Mouse (Mus musculus) limb, embryonic 12.5 days (tissue): ENCODE measurements at regions not wholly inside any gene's neighbourhood (a gene's known extent, or its start where the extent isn't known, plus 50 kb on each side); places are given as distances from the start of the nearest gene placed in this dataset.

Experiments
- ATAC-seq: fragments of 200-750 bp; cut with Nextera tagmentation; 2 replicates; pipeline ENCODE4 v1.8.0; 2017; ENCODE audit warnings: low read depth, moderate TSS enrichment; ENCODE audit not compliant: insufficient number of reproducible peaks, insufficient read depth, low FRiP score, low TSS enrichment
- H3K27ac ChIP-seq: fragments of 300-500 bp; sonication (generic); 2 replicates; pipeline ENCODE4 v1.5.1; 2016; ENCODE audit warnings: mild to moderate bottlenecking, moderate library complexity
- H3K27me3 ChIP-seq: fragments of 300-500 bp; sonication (generic); 2 replicates; pipeline ENCODE4 v1.6.1; 2016; ENCODE audit warnings: mild to moderate bottlenecking, moderate library complexity
- H3K36me3 ChIP-seq: fragments of 300-500 bp; sonication (generic); 2 replicates; pipeline ENCODE4 v1.6.1; 2016; ENCODE audit warnings: mild to moderate bottlenecking, moderate library complexity
- H3K4me1 ChIP-seq: fragments of 300-500 bp; sonication (generic); replicated peaks from 2 replicates; pipeline ENCODE4 v1.6.1; 2016
- H3K4me2 ChIP-seq: fragments of 300-500 bp; sonication (generic); 2 replicates; pipeline ENCODE4 v1.6.1; 2016; ENCODE audit warnings: mild to moderate bottlenecking, moderate library complexity
- H3K4me3 ChIP-seq: fragments of 300-500 bp; sonication (generic); replicated peaks from 2 replicates; pipeline ENCODE4 v1.5.1; 2016; ENCODE audit warnings: mild to moderate bottlenecking
- H3K9ac ChIP-seq: fragments of 300-500 bp; sonication (generic); replicated peaks from 2 replicates; pipeline ENCODE4 v1.6.1; 2016; ENCODE audit warnings: mild to moderate bottlenecking, moderate library complexity
- H3K9me3 ChIP-seq: fragments of 300-500 bp; sonication (generic); 2 replicates; pipeline ENCODE4 v1.6.1; 2016; ENCODE audit warnings: mild to moderate bottlenecking, moderate library complexity
- WGBS: fragments of 180-500 bp; shearing (Covaris S2); methylation state at CpG from one replicate; pipeline ENCODE4 v1.1.7; 2016; 5-methylcytosine and 5-hydroxymethylcytosine counted together

DNA sequence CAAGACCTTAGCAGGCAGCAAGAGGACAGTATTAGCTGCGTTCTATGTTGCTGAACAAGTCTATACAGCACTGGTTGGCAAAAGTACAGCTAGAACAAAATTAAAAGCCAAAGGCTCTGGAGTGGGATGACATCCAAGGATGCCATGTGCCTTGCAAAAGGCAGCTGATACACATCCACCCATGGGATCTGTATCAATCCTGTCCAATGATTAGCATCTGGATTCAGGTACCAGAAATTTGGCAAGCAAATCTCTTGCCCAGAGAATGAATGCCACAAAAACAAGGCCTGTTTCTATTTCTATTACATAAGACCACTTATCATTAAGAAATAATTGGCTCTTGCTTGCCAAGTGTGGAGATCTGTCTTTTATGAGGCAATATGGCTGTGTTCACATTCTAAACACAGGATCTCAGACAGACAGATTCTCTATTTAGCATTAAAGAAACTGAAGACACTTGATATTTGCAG, 220.0 kb downstream of the Cpe start:
- WGBS, result 90% methylated on average over 1 of the region's 1 CpGs
- no peaks in the 10 kb centered on the region for H3K9me3 ChIP-seq
- ATAC-seq, result no peak
- H3K4me2 ChIP-seq, result no peak overlapping the region
- H3K36me3 ChIP-seq, result no peaks in the 10 kb centered on the region
- H3K27ac ChIP-seq, result no peak overlapping the region
- no peak overlapping the region for H3K9ac ChIP-seq
- H3K4me1 ChIP-seq, result no peaks in the 10 kb centered on the region
- H3K4me3 ChIP-seq, result no peak overlapping the region
- no peaks in the 10 kb centered on the region for H3K27me3 ChIP-seq

DNA sequence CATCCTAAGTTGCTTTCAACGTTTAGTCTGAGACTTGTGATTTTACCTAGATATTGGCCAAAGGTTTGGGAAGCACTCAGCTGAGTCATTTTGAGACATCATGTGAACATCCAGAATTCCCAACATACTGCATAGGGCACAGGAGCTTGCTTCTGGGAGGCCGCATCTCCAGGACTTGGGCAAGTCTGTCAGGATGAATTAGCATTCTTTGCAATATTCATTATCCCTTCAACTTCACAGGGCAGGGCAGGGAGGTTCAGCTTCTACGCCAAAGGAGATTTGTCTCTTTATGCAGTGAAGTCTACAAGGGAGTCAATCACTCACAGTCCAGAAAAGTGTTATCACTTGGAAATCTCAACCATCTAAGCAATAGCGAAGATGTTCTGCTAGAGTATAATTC, 231.7 kb downstream of the Cpe start:
- Histone ChIP-seq H3K9ac (no peak overlapping the region), H3K27me3 (no peaks in the 10 kb centered on the region), H3K4me1 (no peaks in the 10 kb centered on the region), H3K4me3 (no peak overlapping the region), H3K4me2 (no peak overlapping the region), H3K36me3 (no peaks in the 10 kb centered on the region), H3K27ac (no peak overlapping the region), H3K9me3 (no peaks in the 10 kb centered on the region)
- ATAC-seq, result no peak
- WGBS, result 88% methylated on average over 4 of the region's 4 CpGs

DNA sequence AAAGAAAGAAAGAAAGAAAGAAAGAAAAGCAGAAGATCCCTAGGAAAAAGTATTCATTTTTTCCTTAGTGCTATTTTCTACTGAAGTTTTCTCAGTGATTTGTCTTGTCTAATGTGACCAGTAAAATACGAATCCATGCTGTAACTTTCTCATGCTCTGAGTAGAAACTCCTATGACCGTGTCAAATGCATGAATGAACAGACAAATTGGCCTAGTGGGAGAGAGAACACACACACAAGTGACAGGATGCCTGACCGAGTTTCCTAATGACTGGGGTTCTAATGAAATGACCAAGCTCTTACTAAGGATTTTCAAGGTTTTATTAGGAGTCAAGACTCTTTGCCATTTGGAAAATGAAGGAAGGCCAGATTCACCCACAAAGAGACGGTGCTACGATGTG, 235.9 kb downstream of the Cpe start:
- ATAC-seq, result no peak
- Histone ChIP-seq H3K27me3 (no peaks in the 10 kb centered on the region), H3K4me3 (no peak overlapping the region), H3K4me2 (no peak overlapping the region), H3K9me3 (no peaks in the 10 kb centered on the region), H3K36me3 (no peaks in the 10 kb centered on the region), H3K27ac (no peak overlapping the region), H3K9ac (no peak overlapping the region), H3K4me1 (no peaks in the 10 kb centered on the region)
- WGBS, result 75% methylated on average over 5 of the region's 5 CpGs

GRCm38 (mm10) chr8:64454736-64455135, 238.1 kb downstream of the Cpe start:
- H3K9me3 ChIP-seq, result no peaks in the 10 kb centered on the region
- no peak overlapping the region for H3K27ac ChIP-seq
- H3K9ac ChIP-seq, result no peak overlapping the region
- H3K4me3 ChIP-seq, result no peak overlapping the region
- ATAC-seq, result no peak
- 83% methylated on average over 4 of the region's 4 CpGs for WGBS
- no peaks in the 10 kb centered on the region for H3K27me3 ChIP-seq
- H3K4me2 ChIP-seq, result no peak overlapping the region
- H3K36me3 ChIP-seq, result no peaks in the 10 kb centered on the region
- no peaks in the 10 kb centered on the region for H3K4me1 ChIP-seq

DNA sequence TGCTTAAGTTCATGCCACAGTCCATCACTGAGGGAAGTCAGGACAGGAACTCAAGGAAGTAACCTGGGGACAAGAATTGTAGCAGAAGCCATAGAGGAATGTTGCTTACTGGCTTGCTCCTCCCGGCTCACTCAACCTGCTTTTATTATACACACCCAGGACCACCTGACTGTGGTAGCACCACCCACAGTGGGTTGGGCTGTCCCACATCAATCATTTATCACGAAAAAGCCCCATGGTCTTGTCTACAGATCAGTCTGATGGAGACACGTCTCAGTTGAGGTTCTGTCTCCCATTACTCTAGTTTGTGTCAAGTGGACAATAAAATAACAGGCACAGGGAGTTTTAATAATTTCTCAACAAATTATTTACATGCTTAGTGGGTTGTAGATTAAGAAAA, 239.3 kb upstream of the Tll1 start:
- Histone ChIP-seq H3K4me2 (no peak overlapping the region), H3K36me3 (no peaks in the 10 kb centered on the region), H3K27me3 (no peaks in the 10 kb centered on the region), H3K27ac (no peak overlapping the region), H3K9me3 (no peaks in the 10 kb centered on the region), H3K4me3 (no peak overlapping the region), H3K4me1 (no peaks in the 10 kb centered on the region), H3K9ac (no peak overlapping the region)
- WGBS, result 90% methylated on average over 3 of the region's 3 CpGs
- ATAC-seq, result no peak

GRCm38 (mm10) chr8:64444429-64444828, 238.4 kb upstream of the Tll1 start:
- H3K4me2 ChIP-seq, result no peak overlapping the region
- ATAC-seq, result no peak

DNA sequence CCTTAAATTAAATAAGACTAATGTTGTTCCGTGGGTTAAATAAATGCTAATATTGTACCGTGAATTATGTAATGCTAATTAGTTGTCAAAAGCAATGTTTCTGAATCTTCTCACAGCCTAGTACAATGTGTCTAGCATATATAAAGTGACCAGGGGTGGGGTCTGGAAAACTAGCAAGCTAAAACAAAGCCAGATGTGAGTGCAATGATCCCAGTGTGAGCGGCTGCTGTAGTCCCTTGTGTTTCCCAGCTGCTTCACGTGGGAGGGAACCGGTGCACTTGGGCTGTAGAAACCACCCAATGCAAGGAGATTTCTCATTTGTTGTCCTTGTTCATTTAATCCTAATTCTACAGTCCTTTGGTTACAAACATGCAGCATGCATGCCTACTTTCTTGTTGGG, 232.4 kb upstream of the Tll1 start:
- Histone ChIP-seq H3K9ac (no peak overlapping the region), H3K4me1 (peaks cover 3% of the 10 kb centered on the region; the same call in 1 of the 2 replicates), H3K36me3 (no peaks in the 10 kb centered on the region), H3K4me2 (no peak overlapping the region), H3K4me3 (no peak overlapping the region), H3K9me3 (no peaks in the 10 kb centered on the region), H3K27ac (no peak overlapping the region), H3K27me3 (peaks cover 4% of the 10 kb centered on the region; the same call in 1 of the 2 replicates)
- 0 out of 2 replicates have a peak, but pooled peaks have one; percentile 80 for ATAC-seq
- WGBS, result 23% methylated on average over 5 of the region's 5 CpGs

More at GRCm38 (mm10) chr8:64444429-64444828, 238.4 kb upstream of the Tll1 start:
- 75% methylated on average over 5 of the region's 5 CpGs for WGBS
- H3K9ac ChIP-seq, result no peak overlapping the region
- no peaks in the 10 kb centered on the region for H3K36me3 ChIP-seq
- H3K9me3 ChIP-seq, result no peaks in the 10 kb centered on the region
- no peaks in the 10 kb centered on the region for H3K27me3 ChIP-seq
- no peak overlapping the region for H3K27ac ChIP-seq
- H3K4me1 ChIP-seq, result no peaks in the 10 kb centered on the region
- no peak overlapping the region for H3K4me3 ChIP-seq

DNA sequence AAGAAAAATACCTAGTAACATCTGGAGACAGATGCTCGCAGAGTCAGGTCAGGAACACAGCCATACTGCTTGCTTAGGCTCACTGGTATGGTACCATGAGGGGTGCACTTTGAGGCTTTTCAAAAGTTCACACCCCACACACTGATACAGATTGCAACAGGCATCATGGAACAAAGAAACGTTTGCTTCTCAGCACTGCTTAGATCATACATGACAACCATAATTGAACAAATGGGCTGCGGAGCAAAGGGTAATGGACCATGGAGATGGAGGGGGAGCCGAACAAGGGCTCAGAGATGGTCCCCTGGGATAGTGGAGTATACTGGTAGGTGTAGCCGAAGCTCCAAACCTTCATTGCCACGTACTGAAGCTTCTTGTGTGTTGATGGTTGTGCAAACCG, 228.6 kb upstream of the Tll1 start:
- H3K27me3 ChIP-seq, result peaks cover 4% of the 10 kb centered on the region; the same call in 1 of the 2 replicates
- no peak for ATAC-seq
- no peaks in the 10 kb centered on the region for H3K9me3 ChIP-seq
- no peak overlapping the region for H3K27ac ChIP-seq
- no peaks in the 10 kb centered on the region for H3K36me3 ChIP-seq
- WGBS, result 82% methylated on average over 7 of the region's 7 CpGs
- H3K4me1 ChIP-seq, result peaks cover 3% of the 10 kb centered on the region; the same call in 1 of the 2 replicates
- no peak overlapping the region for H3K4me3 ChIP-seq
- no peak overlapping the region for H3K4me2 ChIP-seq
- no peak overlapping the region for H3K9ac ChIP-seq

GRCm38 (mm10) chr8:64422850-64423214, 216.8 kb upstream of the Tll1 start:
- Histone ChIP-seq H3K9ac (no peak overlapping the region), H3K9me3 (no peaks in the 10 kb centered on the region), H3K4me1 (no peaks in the 10 kb centered on the region), H3K36me3 (no peaks in the 10 kb centered on the region), H3K4me3 (no peak overlapping the region), H3K4me2 (no peak overlapping the region), H3K27me3 (no peaks in the 10 kb centered on the region), H3K27ac (no peak overlapping the region)
- 81% methylated on average over 4 of the region's 4 CpGs for WGBS
- no peak for ATAC-seq

DNA sequence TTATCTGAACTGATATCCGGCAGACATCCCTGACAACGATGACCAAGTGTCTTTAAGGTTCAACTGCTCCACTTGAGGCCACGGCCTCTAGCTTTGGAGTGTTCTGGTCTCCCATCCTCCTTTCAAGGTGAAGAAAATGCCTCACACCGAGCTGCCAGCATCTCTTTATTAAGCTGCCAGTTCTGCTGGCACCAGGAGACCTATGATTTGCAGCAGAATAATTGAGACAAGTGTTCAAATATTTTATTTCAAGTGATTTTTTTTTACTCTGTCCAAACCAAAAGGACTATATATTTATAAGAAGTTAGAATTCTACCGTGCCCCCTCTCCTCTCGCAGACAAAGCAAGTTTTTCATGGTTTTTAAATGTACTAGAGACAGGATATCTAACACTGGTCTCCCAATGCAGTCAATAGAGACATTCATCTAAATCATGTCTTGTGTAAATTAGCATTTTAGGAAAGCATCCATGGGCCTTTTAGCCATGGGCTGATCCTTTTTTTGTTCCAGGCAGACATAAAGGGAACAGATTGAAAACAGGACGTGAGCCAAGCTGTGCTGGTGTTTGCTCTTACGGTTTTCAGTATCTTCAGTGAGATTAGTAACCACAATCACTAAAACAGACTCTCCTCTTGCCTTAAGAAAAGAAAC, 216.3 kb upstream of the Tll1 start:
- 78% methylated on average over 8 of the region's 8 CpGs for WGBS
- H3K9ac ChIP-seq, result no peak overlapping the region
- ATAC-seq, result no peak
- no peak overlapping the region for H3K4me3 ChIP-seq
- no peaks in the 10 kb centered on the region for H3K4me1 ChIP-seq
- no peak overlapping the region for H3K27ac ChIP-seq
- H3K9me3 ChIP-seq, result no peaks in the 10 kb centered on the region
- H3K4me2 ChIP-seq, result no peak overlapping the region
- no peaks in the 10 kb centered on the region for H3K36me3 ChIP-seq
- no peaks in the 10 kb centered on the region for H3K27me3 ChIP-seq

DNA sequence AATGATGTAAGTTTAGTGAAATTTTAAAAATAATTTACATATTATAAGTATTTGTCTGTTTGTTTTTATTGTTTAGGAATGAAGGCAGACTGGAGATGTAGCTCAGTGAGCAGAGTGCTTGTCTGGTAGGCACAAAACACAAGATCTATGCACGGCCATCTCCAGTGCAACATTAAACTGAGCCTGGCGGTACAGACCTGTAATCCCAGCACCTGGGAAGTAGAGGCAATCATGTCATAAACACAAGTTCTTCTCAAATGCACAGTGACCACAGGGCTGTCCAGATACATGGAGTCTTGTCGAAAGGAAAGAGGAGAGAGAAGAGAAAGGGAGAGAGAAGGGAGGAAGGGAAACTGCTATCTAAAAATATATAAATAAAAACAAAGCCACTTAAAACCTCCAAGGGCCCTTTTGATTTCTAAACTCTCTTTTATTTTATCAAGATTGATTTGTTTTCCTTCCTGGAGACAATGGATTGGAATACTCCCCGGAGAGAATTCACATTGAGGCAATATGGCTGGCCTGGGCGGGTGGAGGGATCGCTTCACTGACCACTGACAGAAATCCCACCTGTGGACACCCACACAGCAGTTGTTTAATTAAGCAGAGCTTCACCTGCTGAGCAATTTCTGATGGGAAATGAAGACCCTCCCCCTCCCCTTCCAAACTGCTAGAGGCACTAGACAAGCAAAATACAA, 215.6 kb upstream of the Tll1 start:
- Histone ChIP-seq H3K9ac (no peak overlapping the region), H3K4me2 (no peak overlapping the region), H3K9me3 (no peaks in the 10 kb centered on the region), H3K4me1 (no peaks in the 10 kb centered on the region), H3K4me3 (no peak overlapping the region), H3K27me3 (no peaks in the 10 kb centered on the region), H3K27ac (no peak overlapping the region), H3K36me3 (no peaks in the 10 kb centered on the region)
- ATAC-seq, result no peak
- WGBS, result 85% methylated on average over 6 of the region's 6 CpGs
